Mouse (Mus musculus) layer of hippocampus, postnatal 14 days (tissue): ENCODE data around the gene Ndufv3. TPM values are rescaled to one million over a fixed set of nuclear protein-coding genes. Genes with fewer than 3 reads are reported as not detected.
"Not testable (repeated sequence)": the region's sequence is repeated elsewhere in the genome, so short reads cannot be mapped to it uniquely, and the experiment has no call there.

Experiments used
- DNase-seq, 2 experiments: peaks; one replicate each; pipeline ENCODE4 v3.0.0; 2021 to 2022; ENCODE audit warnings: low spot score in 2 of 2, mixed read lengths in 1 of 2
- total RNA-seq, 2 experiments: library from RNA; stranded (reverse); gene quantifications; 2 replicates each; pipeline ENCODE4 v1.2.3; 2021

The Ndufv3 gene
- total RNA-seq, 2 experiments from 2014 or later, result 319 to 320 TPM

DNA sequence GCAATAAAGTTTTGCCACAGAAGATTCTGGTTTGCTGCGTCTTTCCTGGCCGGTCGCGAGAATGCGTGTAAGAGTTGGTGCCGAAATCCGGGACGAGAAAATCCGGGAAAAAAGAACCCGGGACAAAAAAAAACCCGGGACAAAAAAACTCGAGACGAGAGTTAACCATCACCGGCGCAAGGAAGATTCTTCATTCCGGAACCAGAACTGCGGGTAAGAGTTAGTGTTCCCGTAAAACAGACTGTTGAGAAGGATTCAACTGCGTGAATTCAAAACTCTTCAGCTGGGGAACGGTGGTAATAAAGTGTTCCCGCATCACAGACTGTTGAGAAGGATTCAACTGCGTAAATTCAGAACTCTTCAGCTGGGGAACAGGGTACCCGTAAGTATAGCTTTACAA, 32.7 kb downstream of the Ndufv3 start:
- DNase-seq, result not testable (repeated sequence)

DNA sequence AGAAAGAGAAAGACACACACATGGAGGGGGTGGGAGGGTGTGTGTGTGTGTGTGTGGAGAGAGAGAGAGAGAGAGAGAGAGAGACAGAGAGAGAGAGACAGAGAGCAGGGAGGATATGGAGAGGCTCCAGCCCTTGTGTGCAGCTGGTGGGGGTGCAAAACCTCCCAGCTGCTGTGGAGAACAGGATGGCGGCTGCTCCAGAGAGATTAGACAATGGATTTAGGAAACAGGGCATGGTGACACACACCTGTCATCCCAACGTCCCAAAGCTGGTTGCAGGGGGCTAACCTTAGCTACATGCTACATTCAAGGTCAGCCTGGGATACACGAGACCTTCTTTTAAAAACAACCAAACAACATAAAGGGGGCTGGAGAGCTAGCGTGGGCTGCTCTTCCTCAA, 36.3 kb downstream of the Ndufv3 start:
- no peak for DNase-seq

DNA sequence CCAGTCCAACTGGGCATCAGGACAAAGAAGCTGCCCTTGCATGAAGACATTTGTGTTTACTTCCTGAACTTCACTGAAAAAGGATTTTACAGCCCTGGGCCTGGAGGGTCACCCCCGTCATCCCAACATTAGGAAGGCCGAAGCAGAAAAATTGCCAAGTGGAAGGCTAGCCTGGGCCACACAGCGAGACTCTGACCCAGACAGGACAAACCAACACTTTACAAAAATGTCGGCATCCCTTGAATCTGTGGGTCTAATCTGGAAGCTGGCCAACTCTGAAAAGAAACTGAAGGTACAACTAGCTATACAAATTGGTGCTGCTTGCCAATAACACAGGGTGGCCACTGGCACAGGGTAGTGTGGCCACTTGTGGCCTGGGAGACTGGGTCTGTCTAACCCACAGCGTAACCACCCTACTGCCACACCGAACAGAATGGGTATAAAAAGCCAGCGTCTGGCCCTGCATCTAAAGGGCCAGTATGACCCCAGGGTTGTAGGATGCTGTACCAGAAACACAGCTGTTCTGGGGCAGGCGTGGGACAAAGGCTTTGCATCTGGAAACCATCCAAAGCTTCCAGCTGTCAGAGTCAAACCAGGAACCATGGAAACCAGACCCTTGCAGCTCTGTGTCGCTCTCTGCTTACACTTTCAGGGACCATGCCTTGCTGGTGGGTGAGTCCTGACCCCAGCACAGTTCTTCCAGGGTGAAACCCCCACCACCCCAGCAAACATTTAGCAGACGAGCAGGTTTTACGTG, 37.4 kb downstream of the Ndufv3 start:
- no peak for DNase-seq

DNA sequence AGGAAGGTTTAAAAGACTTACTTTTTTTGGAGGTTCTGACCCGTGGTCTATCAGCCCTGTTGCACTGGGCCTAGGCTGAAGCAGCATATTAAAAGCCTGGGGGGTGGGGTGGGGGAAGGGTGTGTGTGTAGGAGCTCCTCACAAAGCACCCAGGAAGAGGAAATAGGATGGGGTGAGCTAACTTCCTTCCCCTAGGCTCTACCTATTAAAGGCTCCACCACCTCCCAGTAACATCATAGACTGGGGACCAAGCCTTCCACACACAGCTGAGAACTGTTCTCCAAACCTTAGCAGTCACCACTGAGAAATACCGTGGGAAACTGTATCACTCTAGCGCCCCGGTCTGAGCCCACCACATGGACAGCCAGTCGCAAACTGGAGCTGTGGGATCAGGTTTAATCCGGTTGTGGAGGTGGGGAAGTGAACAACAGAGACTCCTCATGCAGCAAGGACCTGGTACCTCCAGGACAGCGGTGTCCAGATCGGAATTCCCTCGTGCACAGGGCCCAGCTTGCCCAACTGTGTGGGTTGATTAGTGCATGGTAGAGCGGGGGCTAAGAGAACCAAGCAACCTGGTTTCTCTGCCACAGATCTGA, 38.1 kb downstream of the Ndufv3 start:
- no peak for DNase-seq

DNA sequence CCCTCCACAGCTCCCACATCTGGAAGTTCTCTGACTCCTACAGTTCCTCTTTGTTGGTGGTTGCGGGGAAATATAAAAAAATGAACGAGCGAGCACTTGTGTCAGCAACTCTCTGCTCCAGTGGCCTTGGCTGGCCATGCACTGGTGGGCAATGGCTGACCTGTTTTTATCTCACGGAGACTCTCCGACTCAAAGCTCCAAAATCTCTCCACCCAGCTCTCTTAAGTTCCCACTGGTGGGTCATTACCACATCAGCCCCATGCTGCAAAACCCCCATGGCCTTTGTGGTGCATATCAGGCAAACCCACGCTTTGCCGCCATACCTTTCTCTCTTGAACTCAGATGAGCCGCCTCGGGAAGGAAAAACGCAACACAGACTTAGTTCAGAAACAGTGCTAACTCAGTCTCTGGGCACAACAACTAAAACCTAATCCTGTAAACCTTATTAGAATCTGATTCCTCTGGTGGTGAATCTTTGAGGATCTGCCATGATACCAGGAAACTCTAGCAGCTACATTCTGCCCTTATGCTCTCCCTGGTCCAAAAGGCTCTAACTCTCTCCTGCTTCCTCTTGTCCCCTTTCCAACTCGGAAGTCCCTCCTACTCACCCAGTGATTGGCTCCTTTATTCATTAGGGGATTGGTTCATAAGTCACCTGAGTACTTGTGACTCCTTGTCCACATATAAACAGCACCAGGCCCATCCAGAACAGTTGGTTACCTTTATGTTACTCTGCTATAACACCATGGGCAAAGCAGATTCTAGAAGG, 39.3 kb downstream of the Ndufv3 start:
- DNase-seq, result no peak

DNA sequence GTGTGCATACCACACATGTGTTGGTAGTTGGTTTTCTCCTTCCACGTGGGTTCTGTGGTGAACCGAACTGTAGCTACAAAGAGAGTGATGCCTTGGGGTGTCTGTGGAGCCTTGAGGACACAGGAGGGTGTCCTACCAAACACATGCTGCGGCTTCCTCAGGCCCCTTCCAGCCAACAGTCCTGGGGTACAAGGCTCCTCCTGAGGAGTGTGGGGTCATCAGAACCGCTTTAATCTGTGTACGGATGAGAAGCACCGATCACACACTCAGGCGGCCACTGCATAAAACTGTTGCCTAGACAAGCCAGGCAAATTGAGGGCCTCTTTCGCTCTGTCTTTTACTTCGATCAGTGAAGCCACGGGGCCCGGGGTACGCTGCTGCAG, 43.7 kb downstream of the Ndufv3 start:
- peak; percentile 54 to 56 for DNase-seq

DNA sequence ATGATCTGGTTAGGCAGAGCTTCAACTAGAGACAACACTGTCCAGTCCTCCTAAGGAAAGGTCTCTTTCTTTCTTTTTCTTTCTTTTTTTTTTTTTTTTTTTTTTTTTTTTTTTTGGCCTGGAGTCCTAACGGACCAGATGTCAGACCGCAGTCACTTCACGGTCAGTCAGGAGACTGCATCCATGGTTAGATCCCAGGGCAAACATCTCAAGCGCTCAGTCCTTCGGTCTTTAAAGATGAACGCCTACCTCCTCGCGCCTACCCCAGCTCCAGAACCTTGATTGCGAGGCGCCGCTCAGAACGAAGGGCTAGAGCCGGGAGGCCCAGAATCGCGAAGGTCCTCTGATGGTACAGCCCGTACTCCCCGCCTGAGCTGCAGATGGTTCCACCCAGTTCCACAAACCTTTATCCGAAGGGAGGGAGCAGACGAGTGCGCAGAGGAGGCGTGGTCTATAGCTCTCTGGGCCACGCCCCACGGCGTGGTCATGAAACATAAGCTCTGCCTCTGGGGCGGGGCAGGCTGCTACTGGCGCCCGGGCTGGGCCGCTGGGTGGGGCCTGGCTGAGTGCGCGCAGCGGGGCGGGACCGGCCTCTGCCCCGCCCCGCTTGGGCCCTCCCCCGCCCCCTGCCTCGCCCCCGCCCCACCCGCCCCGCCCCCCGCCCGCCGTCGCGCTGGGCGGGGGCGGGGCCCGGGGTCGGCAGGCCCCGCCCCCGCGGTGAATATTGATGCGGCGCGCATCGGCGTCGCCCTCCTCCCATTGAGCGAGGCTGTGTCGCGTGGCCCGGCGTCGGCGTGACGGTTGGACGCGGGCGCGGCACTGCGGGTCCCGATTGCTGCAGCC, 44.3 kb downstream of the Ndufv3 start, which contains the start of gene Pknox1:
Pknox1 (plus strand) TSS at position 720 of the 843 bp plus-strand sequence.
- peak; percentile 98 to 99 for DNase-seq

DNA sequence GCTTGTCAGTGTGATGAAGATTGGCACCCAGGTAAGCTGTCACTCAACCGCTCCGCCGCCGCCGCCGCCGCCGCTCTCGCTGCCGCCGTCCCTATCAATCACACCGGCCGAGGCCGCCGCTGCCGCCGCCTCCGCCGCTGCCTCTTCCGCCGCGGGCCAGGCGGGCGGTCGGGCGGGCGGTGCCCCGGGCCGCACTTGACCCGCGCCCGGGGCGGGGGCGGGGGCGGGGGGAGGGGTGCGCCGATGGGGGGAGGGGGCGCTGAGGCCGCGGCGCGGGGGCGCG, 44.9 kb downstream of the Ndufv3 start:
- DNase-seq, result no peak

DNA sequence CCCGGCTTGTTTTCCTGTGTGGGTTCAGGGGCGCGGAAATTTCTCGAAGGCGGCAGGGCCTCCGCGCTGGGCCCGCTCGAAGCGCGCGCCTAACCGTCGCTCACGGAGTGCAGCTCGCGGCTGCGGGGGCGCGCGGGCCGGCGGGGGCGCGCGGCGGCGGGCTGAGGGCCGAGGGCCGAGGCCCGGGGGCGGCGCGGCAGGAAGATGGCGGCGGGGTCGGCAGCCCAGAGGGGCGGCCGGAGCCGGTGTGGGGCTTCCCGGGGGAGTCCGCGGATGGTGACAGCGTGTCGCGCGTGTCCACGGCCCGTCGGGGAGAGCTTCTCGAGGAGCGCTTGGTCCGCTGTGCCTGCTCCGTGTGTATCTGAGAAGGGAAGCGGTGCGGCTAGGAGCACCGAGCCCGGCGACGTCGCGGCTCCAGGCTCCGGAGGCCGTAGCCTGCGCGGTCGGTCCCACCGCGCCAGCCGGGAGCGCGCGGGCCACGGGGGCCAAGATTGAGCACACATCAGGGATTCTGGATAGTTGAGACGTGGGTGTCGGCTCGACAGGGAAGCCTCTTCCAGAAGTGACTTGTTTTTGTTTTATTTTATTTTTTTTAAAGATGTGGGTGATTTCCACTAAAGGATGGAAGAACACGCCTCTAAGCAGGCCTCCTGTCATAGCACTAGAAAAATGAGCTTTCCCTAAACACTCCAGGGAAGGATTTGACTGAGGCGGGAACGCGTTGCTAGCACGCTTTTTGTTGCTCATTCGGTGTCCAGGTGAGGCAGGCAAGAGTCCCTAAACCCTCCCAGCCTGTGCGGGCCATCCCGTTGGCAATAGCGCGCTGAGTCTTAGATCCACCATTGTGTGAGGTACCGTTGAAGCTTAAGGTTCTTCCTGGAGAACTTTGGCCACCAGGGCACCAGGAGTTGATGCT, 45.5 kb downstream of the Ndufv3 start:
- DNase-seq, result peak; percentile 65 to 74

DNA sequence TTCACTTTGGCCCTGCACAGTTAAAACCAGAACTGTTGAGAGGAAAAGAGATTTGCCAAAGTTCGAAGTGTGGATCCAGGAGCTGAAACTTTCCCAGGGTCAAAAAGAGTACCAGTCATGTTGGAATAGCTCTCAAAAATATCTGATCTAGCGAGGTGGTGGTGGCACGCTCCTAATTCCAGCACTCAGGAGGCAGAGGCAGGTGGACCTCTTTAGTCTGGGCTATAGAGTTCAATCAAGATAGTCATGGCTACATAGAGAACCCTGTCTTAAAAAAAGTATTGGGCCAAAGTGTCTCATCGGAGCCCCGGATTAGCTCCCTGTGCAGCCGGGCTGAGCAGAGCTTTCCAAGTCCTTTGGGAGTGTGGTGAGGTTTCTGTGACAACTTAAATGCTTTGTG, 46.4 kb downstream of the Ndufv3 start:
- DNase-seq, result no peak

DNA sequence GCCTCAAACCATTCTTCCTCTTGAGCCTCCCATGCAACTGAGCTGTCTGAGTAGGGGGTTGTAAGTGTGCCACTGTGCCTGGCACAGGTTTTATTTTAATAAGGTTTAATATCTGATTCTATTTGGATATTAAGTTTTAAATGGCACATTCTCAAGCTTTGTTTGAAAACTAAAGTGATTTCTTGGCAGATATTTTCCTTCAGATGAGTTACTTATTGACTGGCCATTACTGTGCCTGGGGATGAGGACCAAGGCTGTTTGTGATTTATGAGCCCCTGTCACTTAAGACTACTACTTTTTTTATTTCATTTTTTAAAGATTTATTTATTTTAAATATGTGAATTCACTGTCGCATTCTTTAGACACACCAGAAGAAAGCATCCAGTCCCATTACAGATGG, 49.8 kb downstream of the Ndufv3 start:
- no peak for DNase-seq

DNA sequence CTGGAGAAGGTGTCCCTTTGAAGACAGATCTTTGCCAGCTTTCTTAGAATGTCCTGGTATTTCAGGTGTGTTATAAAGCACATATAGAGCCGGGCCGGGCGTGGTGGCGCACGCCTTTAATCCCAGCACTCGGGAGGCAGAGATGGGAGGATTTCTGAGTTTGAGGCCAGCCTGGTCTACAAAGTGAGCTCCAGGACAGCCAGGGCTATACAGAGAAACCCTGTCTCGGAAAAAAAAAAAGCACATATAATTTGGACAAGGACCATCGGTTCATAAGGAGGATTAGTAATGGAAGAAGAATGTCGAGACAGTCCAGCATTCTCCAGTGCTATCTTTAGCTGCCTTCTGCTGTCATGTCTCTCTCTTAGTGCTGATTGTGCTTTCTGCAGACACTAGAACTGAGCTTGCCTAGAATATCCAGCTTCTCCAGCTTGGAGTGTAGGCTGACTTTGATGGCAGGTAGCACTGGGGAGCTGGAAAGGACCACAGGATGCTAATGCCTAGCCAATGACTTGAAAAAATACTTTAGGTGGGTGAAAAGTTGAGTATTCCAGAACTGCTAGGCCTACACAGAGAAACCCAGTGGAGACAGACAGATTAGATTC, 50.5 kb downstream of the Ndufv3 start:
- no peak for DNase-seq

DNA sequence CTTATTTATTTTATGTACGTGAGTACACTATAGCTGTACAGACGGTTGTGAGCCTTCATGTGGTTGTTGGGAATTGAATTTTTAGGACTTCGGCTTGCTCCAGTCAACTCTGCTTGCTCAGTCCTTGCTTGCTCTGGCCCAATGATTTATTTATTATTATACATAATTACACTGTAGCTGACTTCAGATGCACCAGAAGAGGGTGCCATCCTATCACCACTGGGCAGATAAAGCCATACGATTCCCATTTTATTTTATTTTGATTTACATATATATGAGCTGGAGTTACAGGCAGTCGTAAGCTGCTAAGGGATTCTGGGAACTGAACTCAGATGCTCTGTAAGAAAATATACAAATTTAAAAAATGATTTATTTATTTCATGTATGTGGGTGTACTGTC, 51.8 kb downstream of the Ndufv3 start:
- DNase-seq, result no peak

DNA sequence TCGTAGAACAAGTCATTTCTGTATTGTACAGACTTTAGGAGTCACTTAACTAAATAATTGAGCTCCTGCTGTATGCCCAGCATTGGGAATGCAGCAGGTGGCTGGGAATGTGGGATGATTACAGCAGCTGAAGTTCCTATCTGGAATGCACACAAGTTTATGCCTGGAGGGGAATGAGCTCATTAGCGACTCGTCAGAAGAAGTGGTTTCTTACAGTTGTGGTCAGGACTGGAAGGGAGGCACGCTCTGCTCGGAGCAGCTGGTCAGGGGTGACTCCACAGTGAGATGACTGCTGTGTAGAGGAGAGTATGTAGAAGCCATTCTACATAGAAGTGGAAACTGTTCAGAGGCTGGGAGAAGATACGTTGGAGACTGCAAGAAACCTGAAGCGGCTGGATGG, 54.7 kb downstream of the Ndufv3 start:
- DNase-seq, result no peak

DNA sequence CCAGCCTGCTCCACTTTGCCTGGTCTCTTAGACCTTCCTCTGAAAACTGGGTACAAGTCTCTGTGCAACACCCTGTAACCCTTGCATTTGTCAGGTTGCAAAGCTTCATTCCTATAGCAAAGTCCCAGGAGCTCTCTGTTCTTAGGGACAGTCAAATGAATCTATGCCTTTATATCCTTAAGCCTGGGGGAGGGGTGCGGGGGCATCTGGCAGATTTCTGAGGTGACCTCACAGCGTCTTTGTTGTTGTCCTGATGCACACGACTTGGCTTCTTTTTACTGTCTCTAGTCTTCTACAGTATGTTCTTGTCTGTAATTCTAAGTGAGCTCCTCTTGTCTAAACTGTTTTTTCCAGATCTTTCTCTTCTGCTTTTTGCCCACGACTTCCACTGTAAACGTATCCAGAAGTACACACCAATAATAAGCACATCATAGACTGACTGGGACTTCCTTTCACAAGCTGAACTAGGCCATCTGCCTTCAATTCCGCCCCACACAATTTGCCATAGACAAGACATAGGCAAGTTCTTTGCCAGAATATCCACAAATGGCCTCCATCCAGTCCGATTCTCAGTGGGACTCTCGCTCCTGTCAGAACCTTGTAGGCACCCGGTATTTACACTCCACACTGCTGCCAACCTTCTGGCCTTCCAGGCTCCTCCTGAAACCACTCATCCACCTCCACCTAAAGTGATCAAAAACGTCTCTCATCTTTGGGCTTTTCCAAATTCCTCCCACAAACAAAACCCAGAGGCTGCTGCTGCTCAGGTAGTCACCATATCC, 56.7 kb downstream of the Ndufv3 start:
- no peak for DNase-seq

DNA sequence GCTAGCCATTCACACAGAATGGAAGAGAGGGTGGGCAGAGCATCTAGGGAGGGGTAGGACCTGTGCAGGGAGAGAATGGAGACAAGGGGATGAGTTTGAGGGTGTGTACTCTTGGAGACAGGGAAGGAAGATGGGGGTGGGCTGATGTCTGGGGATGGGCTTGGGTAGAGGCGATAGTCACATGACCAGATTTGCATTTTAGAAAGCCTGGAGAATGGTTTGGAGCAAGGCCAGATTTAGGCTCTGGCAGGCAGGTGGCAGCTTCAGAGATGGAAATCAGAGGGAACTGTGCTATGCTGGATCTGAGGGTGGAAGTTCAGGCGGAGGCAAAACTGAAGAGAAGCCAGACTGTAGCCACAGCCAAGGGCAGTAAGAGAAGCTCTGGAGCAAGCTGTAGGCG, 60.4 kb downstream of the Ndufv3 start:
- DNase-seq, result no peak
